Mouse (Mus musculus) liver, embryonic 14.5 days (tissue): ENCODE results near the gene Smarcd2.

Source experiments
- CTCF ChIP-seq: IDR thresholded peaks from 2 replicates; pipeline ENCODE4 v1.5.1; 2016; ENCODE audit warnings: antibody characterized with exemption, low read depth, control low read depth
- EP300 ChIP-seq: IDR thresholded peaks from 2 replicates; pipeline ENCODE4 v1.6.1; 2016; ENCODE audit warnings: antibody characterized with exemption, low read depth

- no peak for TF ChIP-seq CTCF
- no peak for TF ChIP-seq EP300
These were observed 57.9 kb downstream of the Smarcd2 start for GRCm38 (mm10) chr11:106214856-106215255.
